Mouse (Mus musculus) stomach, postnatal 0 days (tissue): ENCODE data around the gene Sh3pxd2a.

Experiments used
- CTCF ChIP-seq: IDR thresholded peaks from 2 replicates; pipeline ENCODE4 v1.5.1; 2016; ENCODE audit warnings: antibody characterized with exemption, low read depth, mild to moderate bottlenecking, moderate library complexity
- EP300 ChIP-seq: optimal IDR thresholded peaks from 2 replicates; pipeline ENCODE3; 2016; ENCODE audit warnings: antibody characterized with exemption

GRCm38 (mm10) chr19:47335262-47335661, 128.9 kb downstream of the Sh3pxd2a start:
- TF ChIP-seq CTCF (no peak), EP300 (no peak)
